Mouse (Mus musculus) adrenal gland, postnatal 14 days (tissue): ENCODE measurements around the gene Pla2g12b. TPM values are rescaled to one million over a fixed set of nuclear protein-coding genes. Genes with fewer than 3 reads are reported as not detected.
A peak's percentile ranks its signal among the peaks of the same experiment; 100 is the strongest.

ENCODE experiments used
- DNase-seq: peaks from one replicate; pipeline ENCODE4 v3.0.0; 2021; ENCODE audit warnings: mixed read lengths
- total RNA-seq: library from RNA; stranded (reverse); gene quantifications from 2 replicates; pipeline ENCODE4 v1.2.3, GENCODE M21; 2021

Pla2g12b gene
- total RNA-seq, 1 experiment from 2014 or later, result 8.6 TPM

DNA sequence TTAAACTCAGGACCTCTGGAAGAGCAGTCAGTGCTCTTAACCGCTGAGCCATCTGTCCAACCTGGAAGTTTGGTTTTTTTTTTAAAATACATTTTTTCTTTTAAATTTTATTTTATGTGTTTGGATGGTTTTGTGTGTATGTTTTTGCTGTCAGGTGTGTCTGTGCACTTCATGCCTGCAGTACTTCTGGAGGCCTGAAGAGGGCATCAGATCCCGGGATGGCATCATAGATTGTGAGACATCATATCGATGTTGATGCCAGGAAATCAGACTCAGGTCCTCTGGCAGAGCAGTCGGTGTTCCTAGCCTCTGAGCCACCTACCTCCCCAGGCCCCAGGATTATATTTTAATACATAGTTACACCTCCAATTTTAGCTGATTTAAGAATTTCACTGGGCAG lies 10.3 kb downstream of the Pla2g12b start:
- DNase-seq, result no peak

DNA sequence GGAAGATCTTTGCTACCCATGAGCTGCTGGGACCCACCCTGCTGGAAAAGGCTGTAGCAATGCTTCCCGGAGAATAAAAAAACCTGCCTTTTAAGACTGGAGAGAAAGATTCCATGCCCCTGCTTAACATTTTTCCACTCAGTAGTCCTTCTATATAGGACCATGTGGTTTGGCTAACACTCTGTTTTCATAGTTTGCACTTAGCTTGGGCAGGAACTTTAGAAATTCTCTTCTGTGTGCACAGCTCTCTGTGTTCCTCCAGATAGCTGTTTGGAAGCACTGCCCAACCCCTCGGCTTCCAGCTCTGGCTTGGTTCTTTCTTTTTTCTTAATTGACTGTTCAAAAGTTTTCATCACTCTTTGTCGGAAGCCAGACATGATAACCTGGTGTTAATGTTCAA lies 13.2 kb downstream of the Pla2g12b start:
- DNase-seq, result no peak

DNA sequence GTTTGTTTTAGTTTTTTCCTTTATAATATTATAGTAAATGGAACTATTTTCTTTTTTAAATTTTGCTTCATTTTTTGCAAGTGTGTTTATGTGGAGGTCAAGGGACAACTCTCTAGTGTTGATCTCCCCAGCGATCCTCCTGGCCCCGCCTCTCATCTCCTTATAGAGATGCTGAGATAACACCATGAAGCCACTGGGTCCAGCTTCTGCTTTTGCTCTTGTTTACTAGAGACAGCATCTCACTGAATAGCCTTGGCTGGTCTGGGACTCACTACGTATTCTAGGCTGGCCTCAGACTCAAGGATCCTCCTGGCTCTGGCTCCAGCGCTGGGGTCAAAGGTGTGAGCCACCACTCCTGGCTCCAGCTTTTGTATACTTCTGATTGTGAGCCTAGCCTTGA lies 16.1 kb downstream of the Pla2g12b start:
- DNase-seq, result no peak

DNA sequence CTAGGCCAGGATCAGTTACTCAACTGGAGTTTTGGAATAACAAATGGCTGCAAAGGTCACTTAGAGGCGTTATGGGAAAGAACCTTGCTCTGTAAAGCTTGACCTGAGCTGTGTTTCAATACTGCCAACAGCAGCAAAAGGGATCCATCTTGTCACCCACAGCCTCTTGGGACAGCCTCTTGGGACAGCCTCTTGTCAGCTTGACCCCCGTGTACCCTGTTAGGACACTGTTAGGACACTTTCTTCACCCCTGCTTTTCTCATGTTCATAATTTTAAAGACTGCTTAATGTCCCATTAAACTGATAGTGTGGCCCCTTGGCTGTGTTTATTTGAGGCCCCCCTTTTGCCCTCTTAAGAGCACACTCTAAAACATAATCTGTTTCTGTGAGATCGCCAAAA lies 21.0 kb downstream of the Pla2g12b start:
- DNase-seq, result peak; percentile 31

DNA sequence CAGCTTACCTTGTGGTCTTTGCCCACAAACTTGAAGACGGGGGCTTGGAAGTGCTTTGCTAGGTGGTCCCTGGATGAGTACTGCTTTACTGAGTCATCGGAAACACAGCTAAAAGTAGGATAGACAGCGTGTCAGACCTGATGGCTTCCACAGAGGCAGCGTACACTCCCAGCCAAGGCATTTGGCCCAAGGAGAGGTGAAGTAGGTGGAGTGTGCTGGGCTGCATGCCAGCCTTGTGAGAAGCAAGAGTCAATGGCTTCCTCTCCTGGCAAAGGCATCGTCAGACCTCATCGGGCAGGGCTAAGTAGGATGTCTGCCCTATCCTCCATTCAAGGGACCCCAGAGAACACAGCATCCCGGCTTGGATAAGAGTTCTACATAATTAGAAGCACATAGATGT lies 21.9 kb downstream of the Pla2g12b start:
- peak; percentile 73 for DNase-seq

DNA sequence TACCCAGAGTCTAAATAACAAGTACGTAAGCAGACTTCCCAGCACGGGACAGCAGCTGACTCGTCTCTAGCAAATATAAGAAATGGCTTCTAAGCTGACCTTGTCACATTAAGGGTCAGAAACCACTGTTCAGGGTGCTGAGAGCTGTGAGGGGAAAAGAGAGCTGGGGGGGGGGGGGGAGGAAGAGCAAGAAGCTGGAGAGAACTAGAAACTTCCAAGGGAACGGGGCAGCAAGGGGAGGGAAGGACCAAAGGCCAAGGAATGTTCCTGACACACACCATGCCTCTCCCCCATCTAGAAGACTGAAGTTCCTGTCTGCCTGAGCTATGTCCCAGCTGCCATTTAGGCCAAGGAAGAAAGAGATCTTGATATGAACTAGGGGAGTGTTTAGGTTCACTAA lies 22.9 kb downstream of the Pla2g12b start:
- DNase-seq, result no peak

DNA sequence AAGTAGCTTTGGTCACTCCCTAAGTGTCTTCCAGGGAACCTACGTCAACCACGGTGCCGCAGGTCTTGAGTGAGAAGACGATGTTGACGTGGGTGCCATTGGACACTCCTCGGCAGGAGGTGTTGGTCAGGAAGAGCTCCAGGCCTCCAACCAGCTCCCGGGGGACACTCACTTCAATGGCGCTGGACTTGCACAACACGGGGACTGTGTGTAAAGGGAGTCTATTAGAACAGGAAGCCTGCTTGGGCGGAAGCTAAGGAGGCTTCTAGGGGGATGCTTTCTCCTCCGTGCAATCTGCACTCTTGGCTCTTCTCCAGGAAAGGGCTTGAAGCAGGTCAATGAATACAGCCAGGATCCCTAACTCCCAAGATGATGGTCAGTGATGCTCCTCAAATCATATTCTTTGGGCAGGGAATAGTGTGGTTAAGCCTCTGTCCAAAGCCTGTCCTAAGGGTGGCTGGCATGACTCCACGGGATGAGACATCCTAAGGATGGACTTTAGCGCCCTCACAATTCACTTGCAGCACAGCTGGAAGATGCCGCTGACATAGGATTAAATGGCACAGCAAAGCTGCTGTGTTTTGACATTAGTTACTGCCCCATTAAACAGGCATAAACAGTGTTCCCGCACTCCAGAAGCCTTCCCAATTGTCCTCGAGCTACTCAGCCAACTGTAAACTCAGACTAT lies 26.1 kb downstream of the Pla2g12b start:
- peak; percentile 53 for DNase-seq

DNA sequence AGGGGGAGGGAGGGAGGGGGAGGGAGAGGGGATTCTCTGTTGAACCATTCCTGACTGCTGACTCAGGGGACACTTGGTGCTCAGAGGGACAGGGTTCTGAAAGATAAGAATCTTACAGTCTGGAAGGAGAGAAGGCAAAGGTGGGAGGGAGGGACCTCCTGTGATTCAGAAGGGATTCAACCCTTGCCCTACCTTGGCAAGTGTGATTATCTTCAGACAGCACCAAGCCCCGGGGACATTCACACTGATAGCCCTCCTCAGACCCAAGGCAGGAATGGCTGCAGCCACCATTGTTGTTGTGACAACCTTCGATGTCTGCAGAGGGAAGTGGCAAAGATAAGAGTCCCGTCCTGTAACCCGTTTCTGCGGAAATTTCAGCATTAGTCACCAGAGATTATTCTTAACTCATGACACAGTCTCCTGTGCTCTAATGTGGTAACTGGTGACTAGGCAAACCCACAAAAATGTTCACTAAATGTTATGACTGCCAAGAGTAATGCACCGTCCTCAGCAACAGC lies 27.3 kb downstream of the Pla2g12b start:
- peak; percentile 48 for DNase-seq

DNA sequence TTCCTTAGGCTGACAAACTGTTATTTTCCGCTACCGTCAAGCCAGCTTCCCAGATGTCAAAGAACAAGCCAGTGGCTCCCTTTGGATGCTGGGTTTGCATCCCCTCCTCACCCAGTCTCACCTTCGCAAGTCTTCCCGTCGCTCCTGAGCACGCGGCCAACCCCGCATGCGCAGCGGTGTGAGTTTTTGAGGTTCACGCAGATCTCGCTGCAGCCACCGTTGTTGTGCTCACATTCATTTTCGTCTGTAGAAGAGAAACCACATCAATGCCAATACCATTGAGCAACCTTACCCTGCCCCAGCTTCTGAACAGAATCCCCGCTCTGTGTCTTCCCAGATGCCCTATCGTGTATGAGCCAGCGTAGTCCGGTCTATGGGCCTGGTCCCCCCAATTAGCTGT lies 32.3 kb downstream of the Pla2g12b start:
- no peak for DNase-seq

DNA sequence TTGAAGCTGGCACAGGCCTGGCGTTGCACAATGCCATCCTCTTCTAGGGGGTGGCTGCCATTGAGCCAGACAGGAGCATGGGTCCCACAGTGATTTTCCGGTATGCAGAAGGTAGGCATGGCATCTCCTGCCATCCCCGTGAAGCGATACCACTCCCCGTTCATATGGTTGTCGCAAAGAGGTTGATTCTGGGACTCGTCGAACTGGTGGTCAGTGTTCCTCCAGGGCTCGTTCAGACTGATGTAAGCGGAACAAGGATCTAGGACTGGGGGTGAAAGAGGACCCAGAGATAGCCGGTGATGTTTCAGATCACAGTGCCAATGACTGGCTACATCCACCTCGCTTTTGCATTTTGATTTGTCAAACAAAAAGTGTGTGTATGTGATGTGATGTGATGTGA lies 35.2 kb downstream of the Pla2g12b start:
- DNase-seq, result no peak

DNA sequence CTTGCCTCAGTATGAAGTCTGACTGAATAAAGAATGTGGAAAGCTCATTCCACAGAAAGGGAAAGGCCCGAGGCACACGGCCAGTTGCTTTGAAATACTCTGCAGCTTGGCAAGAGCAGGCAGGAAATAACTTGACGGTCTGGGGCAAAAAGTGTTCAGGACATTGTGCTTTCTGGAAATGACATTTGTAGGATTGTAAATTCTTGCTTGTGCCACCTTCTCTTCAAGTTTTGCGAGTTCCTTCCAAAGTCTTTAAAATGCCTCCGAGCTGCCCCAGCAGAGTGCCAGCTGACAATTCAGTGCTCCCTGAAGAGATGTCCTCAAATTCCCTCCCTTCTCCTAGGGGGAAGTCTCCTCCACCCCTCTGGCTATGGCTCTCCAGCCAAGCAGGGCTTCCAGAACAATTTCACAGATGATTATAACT lies 36.1 kb downstream of the Pla2g12b start:
- DNase-seq, result peak; percentile 77

DNA sequence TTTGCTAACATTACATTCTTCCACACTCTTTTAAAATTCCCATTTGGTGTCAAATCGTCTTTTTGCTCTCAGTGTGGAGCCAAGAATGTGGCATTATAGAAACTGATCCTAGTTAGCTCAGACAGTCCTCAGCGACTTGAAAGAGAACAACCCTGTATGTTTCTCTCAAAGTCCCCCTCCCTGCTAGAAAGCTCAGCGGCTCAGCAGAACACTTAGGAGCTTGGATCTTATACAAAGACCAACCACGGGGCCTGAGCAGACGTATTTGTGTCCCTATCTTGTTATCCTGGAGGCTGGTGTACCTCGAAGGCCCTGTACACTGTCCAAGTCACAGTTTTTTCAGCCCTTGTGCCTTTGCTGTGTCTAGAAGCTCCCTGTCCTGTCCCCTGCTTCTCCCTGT lies 36.7 kb downstream of the Pla2g12b start:
- DNase-seq, result no peak

DNA sequence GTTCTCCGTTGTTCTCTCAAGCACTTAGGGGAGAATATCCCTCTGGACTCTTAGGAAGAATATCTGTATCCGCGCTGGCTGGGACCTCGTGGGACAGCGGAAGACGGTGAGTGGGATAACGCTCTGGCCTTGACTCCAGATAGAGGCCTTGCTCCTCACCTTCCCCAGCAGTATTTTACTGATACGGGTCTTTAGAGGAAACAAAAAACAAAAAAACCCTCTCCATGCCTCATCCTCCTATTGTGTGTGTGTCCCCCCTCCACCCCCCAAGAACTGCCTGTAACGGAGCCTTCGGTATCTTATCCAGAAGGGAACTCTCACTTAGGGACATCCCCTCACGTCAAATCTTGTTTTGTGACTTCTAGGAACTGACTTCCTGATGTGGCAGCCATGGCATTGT lies 38.3 kb downstream of the Pla2g12b start, which contains the start of gene Oit3:
Gene Oit3, minus strand, starts transcription at position 44 of the 400 bp plus-strand sequence.
- no peak for DNase-seq

DNA sequence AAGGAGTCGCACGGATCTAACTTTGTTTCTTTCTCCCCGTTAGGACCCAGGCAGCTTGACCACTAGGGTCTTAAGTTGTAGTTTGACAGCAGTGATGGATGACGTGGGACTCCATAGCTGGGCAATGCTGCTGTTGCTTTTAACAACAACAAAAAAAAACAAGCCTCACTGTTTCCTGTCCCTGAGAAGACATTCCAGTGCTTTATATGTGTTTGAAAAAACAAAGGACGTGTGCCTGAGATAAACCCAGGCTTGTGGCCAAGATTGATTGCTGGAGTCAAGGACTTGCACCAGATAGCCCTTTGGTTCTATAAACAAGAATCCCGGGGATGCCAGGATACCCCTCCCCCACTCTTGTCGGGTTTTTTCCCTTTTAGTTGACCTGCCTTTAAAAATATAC lies 39.8 kb downstream of the Pla2g12b start:
- peak; percentile 78 for DNase-seq

DNA sequence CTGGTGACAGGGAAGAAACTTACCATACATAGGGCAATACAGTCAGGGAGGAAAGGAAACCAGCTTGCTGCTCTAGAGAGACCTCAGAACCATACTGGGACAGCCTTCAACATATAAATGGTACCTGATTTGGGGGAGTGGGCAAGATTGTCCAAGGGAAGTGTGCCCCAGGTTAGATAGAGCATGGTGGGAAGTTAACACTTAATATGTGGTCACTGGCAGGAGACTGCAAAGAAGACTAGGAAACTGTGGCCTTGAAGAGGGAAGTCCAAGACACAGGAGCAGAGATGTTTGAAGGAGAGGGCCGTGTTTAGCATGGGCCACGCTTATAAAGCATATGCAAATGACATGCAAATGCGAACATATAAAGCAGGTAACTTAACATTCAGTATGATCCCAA lies 40.6 kb downstream of the Pla2g12b start:
- no peak for DNase-seq

DNA sequence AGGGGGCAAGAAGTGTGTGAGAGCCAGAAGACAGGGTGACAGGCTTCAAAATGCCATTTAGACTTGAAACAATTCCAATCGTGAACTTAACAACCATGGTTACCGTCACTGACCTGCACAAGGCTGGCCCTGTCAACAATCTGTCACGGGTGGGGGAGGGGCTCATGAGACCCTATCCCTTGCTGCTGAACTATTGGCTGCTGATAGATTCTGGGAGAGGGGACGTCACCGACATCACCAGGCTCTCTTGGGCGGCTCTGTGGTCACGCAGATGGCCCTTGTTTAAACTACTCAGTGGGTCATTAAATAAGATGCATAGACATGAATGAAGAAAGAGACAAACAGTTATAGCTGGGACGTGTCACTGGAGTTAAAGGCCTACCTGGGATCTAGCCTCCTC lies 41.2 kb downstream of the Pla2g12b start:
- DNase-seq, result no peak

DNA sequence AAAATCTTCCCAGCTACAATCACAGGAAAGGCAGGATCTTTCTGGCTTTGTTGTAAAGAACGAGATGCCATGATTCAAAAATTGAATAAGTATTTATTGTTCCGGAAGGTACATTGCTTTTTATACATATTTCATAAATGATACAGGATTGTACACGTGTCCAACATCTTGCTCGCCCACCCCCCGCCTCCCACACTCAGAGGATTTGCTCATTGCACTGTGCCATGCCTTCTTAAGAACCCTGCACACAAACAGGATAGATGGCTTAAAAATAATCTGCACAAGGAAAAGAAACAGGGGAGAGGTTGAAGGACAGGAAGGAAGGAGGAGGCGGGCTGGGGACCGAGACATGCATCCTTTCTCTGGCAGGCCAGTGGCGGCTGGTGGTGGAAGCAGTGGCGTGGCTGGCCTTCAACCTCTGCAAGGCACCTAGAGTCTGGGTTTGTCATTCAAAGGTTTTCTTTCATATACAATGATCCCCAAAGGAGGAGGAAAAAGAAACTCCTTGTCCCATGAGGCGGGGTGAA lies 43.5 kb downstream of the Pla2g12b start:
- peak; percentile 29 for DNase-seq

DNA sequence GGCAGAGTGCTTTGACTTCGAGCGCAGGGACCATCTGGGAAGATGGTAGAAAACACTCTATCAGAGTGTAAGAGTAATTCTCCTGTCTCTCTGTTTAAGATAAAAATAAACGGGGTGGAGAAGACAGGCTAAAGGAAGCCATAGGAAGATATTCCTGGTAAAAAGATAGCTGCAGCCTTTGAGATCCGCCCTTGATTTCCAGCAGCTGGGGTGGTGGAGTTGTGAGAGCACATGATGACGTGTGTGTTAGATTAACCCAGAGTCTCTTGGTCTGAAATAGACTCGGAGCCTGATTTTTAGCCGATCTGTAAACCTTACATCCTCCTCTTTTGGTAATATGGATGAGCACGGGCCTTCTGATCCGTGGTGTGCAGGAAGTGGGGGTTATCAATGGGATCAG lies 44.1 kb downstream of the Pla2g12b start:
- no peak for DNase-seq

DNA sequence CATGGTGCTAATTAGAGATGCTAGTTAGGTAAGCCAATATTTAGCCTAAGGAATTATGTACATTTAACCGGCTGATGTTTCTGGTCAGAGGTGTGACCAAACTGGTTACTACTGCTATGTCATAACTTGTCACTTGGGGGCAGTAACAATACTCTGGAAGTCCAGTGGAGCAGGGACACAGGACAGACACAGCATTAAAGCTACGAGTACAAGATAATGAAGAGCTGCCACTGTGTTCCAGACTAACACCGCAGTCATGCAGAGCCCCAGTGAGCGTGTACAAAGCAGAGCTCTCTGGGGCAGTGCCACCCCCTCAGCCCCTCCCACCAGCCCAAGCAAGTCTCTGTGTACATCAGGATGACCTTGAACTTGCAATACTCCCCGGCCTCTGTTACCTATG lies 48.4 kb downstream of the Pla2g12b start:
- peak; percentile 42 for DNase-seq

DNA sequence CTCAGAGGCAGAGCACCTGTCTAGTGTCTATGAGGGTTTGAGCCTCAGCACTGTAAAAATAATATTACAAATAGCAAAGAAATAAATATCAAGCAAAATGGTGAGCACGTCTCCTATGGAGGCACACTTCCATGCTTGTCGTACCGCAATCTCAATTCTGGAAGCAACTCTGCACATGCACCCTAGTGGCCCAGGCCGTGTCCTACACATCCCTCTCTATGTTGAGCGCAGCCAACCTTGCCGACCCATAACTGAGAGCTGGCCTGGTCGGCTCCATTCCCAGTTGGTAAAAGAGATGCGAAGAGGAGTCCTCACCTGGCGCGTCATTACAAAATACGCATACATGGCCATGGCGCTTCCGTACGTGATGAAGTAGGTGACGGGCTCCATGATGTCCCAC lies 51.2 kb downstream of the Pla2g12b start:
- no peak for DNase-seq

DNA sequence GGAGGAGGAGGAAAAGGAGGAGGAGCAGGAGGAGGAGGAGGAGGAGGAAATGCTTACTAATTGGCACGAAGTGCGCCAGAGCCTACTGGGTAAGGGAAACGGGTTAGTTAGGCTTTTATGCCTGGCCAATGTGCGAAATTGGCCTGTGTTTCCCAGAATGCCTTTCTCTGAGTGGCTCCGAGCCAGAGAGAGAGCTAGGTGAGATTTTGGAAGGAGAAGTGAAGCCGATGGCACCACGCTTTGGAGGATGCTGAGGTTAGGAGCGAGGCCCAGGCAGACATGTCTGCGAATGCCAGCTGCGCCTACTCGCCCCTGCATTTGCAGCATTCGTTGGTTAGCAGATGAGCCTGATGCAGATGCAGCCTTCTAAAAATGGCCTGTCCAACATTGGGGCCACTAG lies 56.3 kb downstream of the Pla2g12b start:
- no peak for DNase-seq

DNA sequence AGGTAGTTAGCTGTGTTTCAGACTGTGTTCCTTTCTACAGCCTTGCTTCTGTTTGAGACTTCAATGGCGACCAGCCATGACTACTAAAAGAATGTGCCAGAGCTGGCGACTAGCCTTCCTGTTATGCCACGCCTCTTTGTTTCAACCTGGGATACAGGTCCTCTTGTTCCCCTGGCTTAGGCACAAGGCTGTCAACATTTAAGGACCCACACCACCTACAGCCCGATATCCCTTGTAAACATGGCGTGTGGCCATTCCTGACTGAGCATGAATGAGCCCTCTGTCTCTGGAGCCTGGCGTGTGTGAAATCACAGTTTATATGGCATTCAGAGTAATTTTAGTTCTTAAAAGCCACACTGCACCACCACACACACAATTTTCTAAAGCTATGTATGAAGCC lies 58.8 kb downstream of the Pla2g12b start:
- no peak for DNase-seq

DNA sequence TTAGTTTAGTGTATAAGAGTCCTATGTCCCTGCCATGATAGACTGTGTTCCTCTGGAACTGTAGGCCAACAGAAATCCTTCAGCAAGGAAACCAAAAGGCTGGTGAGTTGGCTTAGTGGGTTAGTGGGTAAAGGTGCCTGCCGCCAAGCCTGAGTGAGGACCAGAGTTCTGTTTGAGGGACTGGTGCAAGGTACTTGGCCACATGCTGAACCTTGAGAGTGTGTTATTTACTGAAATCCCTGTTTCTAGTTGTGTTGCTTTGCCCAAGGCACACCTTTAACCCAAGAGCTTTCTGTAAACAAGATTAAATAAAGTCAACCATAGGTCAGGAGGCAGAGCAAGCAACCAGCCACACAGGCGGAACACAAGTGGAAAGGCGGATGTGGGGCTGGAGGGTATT lies 62.1 kb downstream of the Pla2g12b start:
- DNase-seq, result no peak

DNA sequence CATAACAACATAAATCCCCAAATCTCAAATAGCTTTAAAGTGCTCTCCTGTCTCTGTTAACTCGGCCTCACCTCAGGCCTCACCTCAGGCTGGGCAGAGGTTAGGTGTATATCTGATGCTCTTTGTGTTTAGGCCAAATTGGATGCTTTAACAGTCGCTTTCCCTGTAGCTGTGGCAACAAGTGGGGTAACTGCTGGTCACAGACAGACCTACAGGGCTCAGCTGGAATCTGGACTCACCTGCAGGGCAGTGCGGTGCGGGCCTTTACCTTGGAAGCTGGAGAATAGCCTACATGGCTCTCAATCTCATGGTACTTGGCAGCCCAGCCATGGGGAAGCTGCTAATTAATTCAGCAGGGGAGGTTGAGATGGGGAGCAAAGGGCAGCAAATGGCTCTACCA lies 63.2 kb downstream of the Pla2g12b start:
- DNase-seq, result no peak
